Mouse (Mus musculus): ENCODE results near the gene Rasgef1c. TPM values are rescaled to one million over a fixed set of nuclear protein-coding genes. Genes with fewer than 3 reads are reported as not detected.
A peak's percentile ranks its signal among the peaks of the same experiment; 100 is the strongest.

Rasgef1c gene
- polyA plus RNA-seq, 1 experiment from 2014 or later: 31.0 TPM

GRCm38 (mm10) chr11:50002853-50003252, 101.2 kb downstream of the Rasgef1c start:
- H3K36me3 ChIP-seq: no peaks in the 10 kb centered on the region
- H3K27ac ChIP-seq (replicated peaks): no peak overlapping the region
- no peak overlapping the region for H3K4me3 ChIP-seq (replicated peaks)
- no peaks in the 10 kb centered on the region for H3K4me1 ChIP-seq
- WGBS: 97% methylated on average over 4 of the region's 4 CpGs
- no peaks in the 10 kb centered on the region for H3K27me3 ChIP-seq (replicated peaks)
- ATAC-seq (ENCODE audit: low FRiP score): no peak
- no peak overlapping the region for H3K9ac ChIP-seq (replicated peaks)
- H3K9me3 ChIP-seq (replicated peaks): no peaks in the 10 kb centered on the region
- no peak overlapping the region for H3K4me2 ChIP-seq

- ATAC-seq (ENCODE audit: low FRiP score): no peak
Measured at GRCm38 (mm10) chr11:50007776-50008175, 106.1 kb downstream of the Rasgef1c start.

DNA sequence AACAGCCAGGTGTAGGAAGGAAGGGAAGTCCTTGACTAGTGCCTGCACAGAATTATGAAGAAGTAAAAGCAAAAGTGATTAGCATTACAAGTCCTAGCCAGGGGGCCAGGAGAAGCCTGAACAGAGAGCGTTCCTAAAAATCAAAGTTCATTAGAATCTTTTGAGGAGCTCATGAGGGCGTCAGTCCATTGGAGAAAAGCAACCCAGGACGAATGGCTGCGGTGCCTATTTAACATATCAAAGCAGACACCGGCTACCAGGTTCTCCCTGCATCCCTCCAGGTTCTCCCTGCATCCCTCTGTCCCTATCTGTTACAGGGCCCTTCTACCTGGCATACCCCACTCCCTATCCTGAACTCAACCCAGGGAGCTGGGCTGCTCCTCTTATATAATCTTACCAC, 106.6 kb downstream of the Rasgef1c start:
- Histone ChIP-seq H3K4me3 (replicated peaks) (no peak overlapping the region), H3K36me3 (no peaks in the 10 kb centered on the region), H3K4me2 (no peak overlapping the region), H3K27ac (replicated peaks) (no peak overlapping the region), H3K27me3 (replicated peaks) (no peaks in the 10 kb centered on the region), H3K9me3 (replicated peaks) (no peaks in the 10 kb centered on the region), H3K9ac (replicated peaks) (no peak overlapping the region), H3K4me1 (no peaks in the 10 kb centered on the region)
- WGBS: 28% methylated on average over 5 of the region's 5 CpGs
- ATAC-seq (ENCODE audit: low FRiP score): no peak

More at GRCm38 (mm10) chr11:50007776-50008175, 106.1 kb downstream of the Rasgef1c start:
- H3K27me3 ChIP-seq (replicated peaks): no peaks in the 10 kb centered on the region
- H3K27ac ChIP-seq (replicated peaks): no peak overlapping the region
- WGBS: 70% methylated on average over 10 of the region's 10 CpGs
- H3K9ac ChIP-seq (replicated peaks): no peak overlapping the region
- H3K36me3 ChIP-seq: no peaks in the 10 kb centered on the region
- no peak overlapping the region for H3K4me2 ChIP-seq
- no peaks in the 10 kb centered on the region for H3K4me1 ChIP-seq
- no peaks in the 10 kb centered on the region for H3K9me3 ChIP-seq (replicated peaks)
- no peak overlapping the region for H3K4me3 ChIP-seq (replicated peaks)

DNA sequence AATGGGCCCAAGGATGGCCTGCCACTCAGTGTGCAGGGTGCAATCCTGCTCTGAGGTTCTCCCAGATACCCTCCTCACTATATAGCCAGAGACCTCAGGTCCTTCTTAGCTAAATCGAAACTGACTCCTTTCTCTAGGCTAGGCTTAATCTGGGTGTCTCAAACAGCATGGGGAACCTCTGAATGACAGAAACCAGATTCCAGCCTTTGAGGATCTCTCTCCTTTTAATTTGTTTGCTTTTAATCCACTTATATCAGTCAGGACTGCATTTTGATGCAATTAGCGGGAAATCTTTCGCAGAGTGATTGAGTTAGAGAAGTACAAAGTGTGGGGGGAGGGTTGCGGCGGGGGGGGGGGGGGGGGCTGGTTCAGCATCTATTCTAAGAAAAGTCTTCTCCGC, 111.4 kb downstream of the Rasgef1c start:
- Histone ChIP-seq H3K27ac (replicated peaks) (no peak overlapping the region), H3K9me3 (replicated peaks) (no peaks in the 10 kb centered on the region), H3K4me1 (no peaks in the 10 kb centered on the region), H3K4me2 (no peak overlapping the region), H3K27me3 (replicated peaks) (no peaks in the 10 kb centered on the region), H3K4me3 (replicated peaks) (no peak overlapping the region), H3K9ac (replicated peaks) (no peak overlapping the region), H3K36me3 (no peaks in the 10 kb centered on the region)
- ATAC-seq (ENCODE audit: low FRiP score): no peak
- 86% methylated on average over 6 of the region's 6 CpGs for WGBS

- no peak for ATAC-seq (ENCODE audit: low FRiP score)
- 84% methylated on average over 5 of the region's 5 CpGs for WGBS
Measured at GRCm38 (mm10) chr11:50016503-50016902, 114.9 kb downstream of the Rasgef1c start.

GRCm38 (mm10) chr11:50017511-50017910, 115.9 kb downstream of the Rasgef1c start:
- H3K9ac ChIP-seq (replicated peaks): no peak overlapping the region
- no peaks in the 10 kb centered on the region for H3K36me3 ChIP-seq
- no peaks in the 10 kb centered on the region for H3K27me3 ChIP-seq (replicated peaks)
- ATAC-seq (ENCODE audit: low FRiP score): no peak
- H3K9me3 ChIP-seq (replicated peaks): no peaks in the 10 kb centered on the region
- WGBS: 77% methylated on average over 7 of the region's 7 CpGs
- no peak overlapping the region for H3K4me3 ChIP-seq (replicated peaks)
- H3K4me1 ChIP-seq: no peaks in the 10 kb centered on the region
- H3K4me2 ChIP-seq: no peak overlapping the region
- H3K27ac ChIP-seq (replicated peaks): no peak overlapping the region

More at GRCm38 (mm10) chr11:50016503-50016902, 114.9 kb downstream of the Rasgef1c start:
- no peaks in the 10 kb centered on the region for H3K4me1 ChIP-seq
- no peak overlapping the region for H3K9ac ChIP-seq (replicated peaks)
- H3K4me2 ChIP-seq: no peak overlapping the region
- H3K27me3 ChIP-seq (replicated peaks): no peaks in the 10 kb centered on the region
- no peaks in the 10 kb centered on the region for H3K36me3 ChIP-seq
- no peaks in the 10 kb centered on the region for H3K9me3 ChIP-seq (replicated peaks)
- no peak overlapping the region for H3K27ac ChIP-seq (replicated peaks)
- H3K4me3 ChIP-seq (replicated peaks): no peak overlapping the region

GRCm38 (mm10) chr11:50018848-50019247, 117.2 kb downstream of the Rasgef1c start:
- Histone ChIP-seq H3K9ac (replicated peaks) (no peak overlapping the region), H3K9me3 (replicated peaks) (no peaks in the 10 kb centered on the region), H3K4me3 (replicated peaks) (no peak overlapping the region), H3K4me2 (no peak overlapping the region), H3K36me3 (no peaks in the 10 kb centered on the region), H3K27me3 (replicated peaks) (no peaks in the 10 kb centered on the region), H3K4me1 (no peaks in the 10 kb centered on the region), H3K27ac (replicated peaks) (no peak overlapping the region)
- ATAC-seq (ENCODE audit: low FRiP score): no peak

GRCm38 (mm10) chr11:50022085-50022484, 120.5 kb downstream of the Rasgef1c start:
- WGBS: 69% methylated on average over 3 of the region's 3 CpGs
- H3K4me2 ChIP-seq: no peak overlapping the region
- H3K4me3 ChIP-seq (replicated peaks): no peak overlapping the region
- no peak overlapping the region for H3K9ac ChIP-seq (replicated peaks)
- H3K9me3 ChIP-seq (replicated peaks): no peaks in the 10 kb centered on the region
- H3K27ac ChIP-seq (replicated peaks): no peak overlapping the region
- H3K27me3 ChIP-seq (replicated peaks): no peaks in the 10 kb centered on the region
- no peaks in the 10 kb centered on the region for H3K36me3 ChIP-seq
- ATAC-seq (ENCODE audit: low FRiP score): no peak
- peaks cover 14% of the 10 kb centered on the region for H3K4me1 ChIP-seq

DNA sequence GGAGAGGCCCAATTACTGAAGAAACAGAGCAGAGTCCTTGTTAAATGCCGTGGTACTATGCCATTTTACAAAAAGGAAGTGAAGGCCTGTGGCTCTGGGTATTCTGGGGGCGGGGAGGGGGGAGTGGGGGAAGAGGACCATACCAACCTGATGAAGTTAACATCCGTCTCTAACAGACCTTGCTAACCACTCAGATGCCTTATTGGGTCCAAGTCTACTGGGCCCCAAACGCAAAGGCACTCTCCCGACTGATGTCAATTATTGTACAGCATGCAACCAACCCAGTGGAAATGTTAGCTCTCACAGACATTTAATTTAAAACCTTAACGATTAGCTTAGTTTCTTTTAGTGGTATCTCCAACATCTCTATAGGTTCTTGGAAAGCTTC, 122.8 kb downstream of the Rasgef1c start:
- no peaks in the 10 kb centered on the region for H3K36me3 ChIP-seq

DNA sequence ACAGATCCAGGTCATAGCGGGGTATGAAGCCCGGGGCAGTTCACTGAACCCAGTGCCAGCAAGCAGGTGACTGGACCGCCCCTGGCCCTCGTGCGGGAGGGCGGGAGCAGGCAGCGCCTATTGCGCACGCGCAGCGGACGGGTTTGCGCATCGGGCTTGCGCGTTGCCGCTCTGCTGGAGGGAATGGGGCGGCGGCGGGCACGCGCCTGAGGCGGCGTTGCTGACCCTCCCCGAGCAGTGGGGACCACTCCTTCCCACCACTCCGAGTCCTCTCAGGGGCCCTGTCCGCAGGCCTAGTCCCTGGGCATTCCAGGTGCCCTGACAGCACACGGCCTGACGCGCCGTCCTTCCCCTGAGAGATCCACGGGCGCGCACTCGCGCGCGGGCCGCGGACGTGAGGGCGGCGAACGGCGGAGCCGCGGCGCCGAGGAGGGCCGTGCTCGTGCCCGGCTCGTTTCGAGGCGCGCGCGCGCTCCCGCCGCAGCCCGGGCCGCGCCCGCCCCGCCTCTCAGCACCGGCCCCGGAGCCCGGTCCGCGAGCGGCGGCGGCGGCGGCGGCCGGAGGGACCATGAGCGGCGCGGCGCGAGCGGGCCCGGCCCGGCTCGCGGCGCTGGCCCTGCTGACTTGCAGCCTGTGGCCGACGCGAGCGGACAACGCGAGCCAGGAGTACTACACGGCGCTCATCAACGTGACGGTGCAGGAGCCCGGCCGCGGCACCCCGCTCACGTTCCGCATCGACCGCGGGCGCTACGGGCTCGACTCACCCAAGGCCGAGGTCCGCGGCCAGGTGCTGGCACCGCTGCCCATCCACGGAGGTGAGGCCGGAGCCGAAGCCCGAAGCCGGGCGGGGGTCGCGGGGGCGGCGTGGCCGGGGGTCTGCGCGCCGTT, 123.4 kb downstream of the Rasgef1c start, which contains the start of gene Rnf130:
Gene Rnf130, plus strand, starts transcription at position 514 of the 888 bp plus-strand sequence.
- Histone ChIP-seq H3K4me1 (peaks cover 36% of the 10 kb centered on the region), H3K9ac (replicated peaks) (peak within 1 kb of the TSS; percentile 100), H3K9me3 (replicated peaks) (no peaks in the 10 kb centered on the region), H3K4me2 (peak within 1 kb of the TSS; percentile 64), H3K36me3 (no peaks in the 10 kb centered on the region), H3K4me3 (replicated peaks) (peak within 1 kb of the TSS; percentile 79), H3K27me3 (replicated peaks) (no peaks in the 10 kb centered on the region), H3K27ac (replicated peaks) (peak within 1 kb of the TSS; percentile 99)
- ATAC-seq (ENCODE audit: low FRiP score): peak; percentile 93
- under 1% methylated on average over 91 of the region's 129 CpGs for WGBS

More for the DNA sequence above, 122.8 kb downstream of the Rasgef1c start:
- 56% methylated on average over 6 of the region's 6 CpGs for WGBS
- H3K4me2 ChIP-seq: peak overlapping the region; percentile 64
- peak overlapping the region; percentile 79 for H3K4me3 ChIP-seq (replicated peaks)
- peak overlapping the region; percentile 99 for H3K27ac ChIP-seq (replicated peaks)
- H3K9ac ChIP-seq (replicated peaks): peak overlapping the region; percentile 100; the same call in 1 of the 2 replicates
- no peaks in the 10 kb centered on the region for H3K27me3 ChIP-seq (replicated peaks)
- H3K4me1 ChIP-seq: peaks cover 34% of the 10 kb centered on the region
- H3K9me3 ChIP-seq (replicated peaks): no peaks in the 10 kb centered on the region
- peak; percentile 12; the same call in 1 of the 2 replicates for ATAC-seq (ENCODE audit: low FRiP score)

GRCm38 (mm10) chr11:50025721-50026520, 124.3 kb downstream of the Rasgef1c start:
- H3K4me1 ChIP-seq: peaks cover 36% of the 10 kb centered on the region
- ATAC-seq (ENCODE audit: low FRiP score): peak; percentile 32

More at GRCm38 (mm10) chr11:50025721-50026520, 124.3 kb downstream of the Rasgef1c start:
- H3K9ac ChIP-seq (replicated peaks): peak overlapping the region; percentile 100
- H3K4me2 ChIP-seq: peak overlapping the region; percentile 64
- H3K27me3 ChIP-seq (replicated peaks): no peaks in the 10 kb centered on the region
- WGBS: 3% methylated on average over 24 of the region's 24 CpGs
- H3K4me3 ChIP-seq (replicated peaks): peak overlapping the region; percentile 79
- no peaks in the 10 kb centered on the region for H3K9me3 ChIP-seq (replicated peaks)
- no peaks in the 10 kb centered on the region for H3K36me3 ChIP-seq
- peak overlapping the region; percentile 99 for H3K27ac ChIP-seq (replicated peaks)

Measured in neural tube, embryonic 15.5 days (tissue).